Mouse (Mus musculus) lung, adult 2 months (tissue): Measurements from ENCODE around the gene Hint1.

Experiments used
- CTCF ChIP-seq: fragments of 200-500 bp; IDR thresholded peaks from 2 replicates; pipeline ENCODE4 v1.5.1; 2011; ENCODE audit warnings: mild to moderate bottlenecking, low read length, control low read depth; ENCODE audit not compliant: insufficient read depth
- POLR2A ChIP-seq: fragments of 200-500 bp; IDR thresholded peaks from 2 replicates; pipeline ENCODE4 v1.6.1; 2011; ENCODE audit warnings: low read depth, mild to moderate bottlenecking, control low read depth, low read length, borderline replicate concordance; ENCODE audit errors: extremely low read depth

DNA sequence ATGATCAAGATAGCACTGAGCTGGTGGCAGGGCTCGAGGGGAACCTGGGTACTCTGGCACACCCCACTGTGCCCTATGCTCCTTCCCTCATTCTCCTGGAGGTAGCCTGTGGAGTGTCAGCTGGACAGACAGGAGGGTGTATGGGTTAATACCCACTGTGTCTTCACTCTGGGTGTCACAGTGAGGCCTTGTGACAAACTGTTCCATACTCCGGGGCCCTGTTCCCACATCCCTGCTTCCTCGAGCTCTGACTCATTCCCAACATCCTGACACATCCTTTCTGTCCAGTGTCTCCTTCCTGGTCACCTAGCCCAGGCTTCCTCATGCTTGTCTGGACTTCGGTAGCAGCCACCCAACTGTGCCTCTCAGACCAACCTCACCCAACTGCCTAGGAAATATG, 40.3 kb downstream of the Hint1 start:
- TF ChIP-seq CTCF (no peak), POLR2A (peak; percentile 19; the same call in 1 of the 2 replicates)
